Mouse (Mus musculus) heart, postnatal 0 days (tissue): ENCODE measurements around the gene Gm39566. TPM values are rescaled to one million over a fixed set of nuclear protein-coding genes. Genes with fewer than 3 reads are reported as not detected.

Source experiments
- ATAC-seq: fragments of 200-750 bp; cut with Nextera tagmentation; 2 replicates; pipeline ENCODE4 v1.8.0; 2017; ENCODE audit warnings: low read depth, moderate number of reproducible peaks, moderate library complexity; ENCODE audit not compliant: insufficient read depth
- DNase-seq: peaks from one replicate; pipeline ENCODE4 v3.0.0-alpha.2; 2016; ENCODE audit warnings: low spot score
- H3K27ac ChIP-seq: fragments of 300-500 bp; sonication (generic); 2 replicates; pipeline ENCODE4 v1.5.1; 2014; ENCODE audit warnings: low read depth, mild to moderate bottlenecking
- H3K27me3 ChIP-seq: fragments of 300-500 bp; sonication (generic); 2 replicates; pipeline ENCODE4 v1.6.1; 2014; ENCODE audit warnings: low read length, mixed read lengths; ENCODE audit not compliant: control insufficient read depth, insufficient read depth
- H3K36me3 ChIP-seq: fragments of 300-500 bp; sonication (generic); replicated peaks from 2 replicates; pipeline ENCODE4 v1.6.1; 2014; ENCODE audit warnings: low read length, mixed read lengths; ENCODE audit not compliant: control insufficient read depth, insufficient read depth
- H3K4me1 ChIP-seq: fragments of 300-500 bp; sonication (generic); 2 replicates; pipeline ENCODE4 v1.6.1; 2014; ENCODE audit warnings: antibody characterized with exemption; ENCODE audit not compliant: control insufficient read depth, insufficient read depth
- H3K4me2 ChIP-seq: fragments of 300-500 bp; sonication (generic); 2 replicates; pipeline ENCODE4 v1.6.1; 2014; ENCODE audit warnings: low read depth, mild to moderate bottlenecking, low read length, moderate library complexity
- H3K4me3 ChIP-seq: fragments of 300-500 bp; sonication (generic); 2 replicates; pipeline ENCODE4 v1.5.1; 2014; ENCODE audit warnings: low read depth, low read length
- H3K9ac ChIP-seq: fragments of 300-500 bp; sonication (generic); replicated peaks from 2 replicates; pipeline ENCODE4 v1.6.1; 2014; ENCODE audit warnings: low read depth, low read length, mixed read lengths
- H3K9me3 ChIP-seq: fragments of 300-500 bp; sonication (generic); replicated peaks from 2 replicates; pipeline ENCODE4 v1.6.1; 2016; ENCODE audit warnings: low read length; ENCODE audit not compliant: control insufficient read depth
- CTCF ChIP-seq: IDR thresholded peaks from 2 replicates; pipeline ENCODE4 v1.5.1; 2016; ENCODE audit warnings: antibody characterized with exemption, control low read depth, low read depth
- EP300 ChIP-seq: IDR thresholded peaks from 2 replicates; pipeline ENCODE4 v1.6.1; 2016; ENCODE audit warnings: antibody characterized with exemption, low read depth
- WGBS: fragments of 180-500 bp; shearing (Covaris S2); extraction: QIAGEN DNeasy Blood & Tissue Kit; methylation state at CpG from one replicate; pipeline ENCODE4 v1.1.7; 2014; 5-methylcytosine and 5-hydroxymethylcytosine counted together
- polyA plus RNA-seq: library from polyadenylated mRNA; unstranded; fragments of >200 nt; fragmentation: Nextera tagmentation; extraction: Ambion mirVana; gene quantifications from 2 replicates; pipeline ENCODE4 v1.2.1, GENCODE M21; 2015
- total RNA-seq: library from RNA; depleted of rRNA; stranded (reverse); fragments of >200 nt; gene quantifications from 2 replicates; pipeline ENCODE4 v1.2.3, GENCODE M21; 2014; ENCODE audit warnings: low replicate concordance

The Gm39566 gene
- total and polyA plus RNA-seq, 2 experiments from 2014 or later, result not detected

DNA sequence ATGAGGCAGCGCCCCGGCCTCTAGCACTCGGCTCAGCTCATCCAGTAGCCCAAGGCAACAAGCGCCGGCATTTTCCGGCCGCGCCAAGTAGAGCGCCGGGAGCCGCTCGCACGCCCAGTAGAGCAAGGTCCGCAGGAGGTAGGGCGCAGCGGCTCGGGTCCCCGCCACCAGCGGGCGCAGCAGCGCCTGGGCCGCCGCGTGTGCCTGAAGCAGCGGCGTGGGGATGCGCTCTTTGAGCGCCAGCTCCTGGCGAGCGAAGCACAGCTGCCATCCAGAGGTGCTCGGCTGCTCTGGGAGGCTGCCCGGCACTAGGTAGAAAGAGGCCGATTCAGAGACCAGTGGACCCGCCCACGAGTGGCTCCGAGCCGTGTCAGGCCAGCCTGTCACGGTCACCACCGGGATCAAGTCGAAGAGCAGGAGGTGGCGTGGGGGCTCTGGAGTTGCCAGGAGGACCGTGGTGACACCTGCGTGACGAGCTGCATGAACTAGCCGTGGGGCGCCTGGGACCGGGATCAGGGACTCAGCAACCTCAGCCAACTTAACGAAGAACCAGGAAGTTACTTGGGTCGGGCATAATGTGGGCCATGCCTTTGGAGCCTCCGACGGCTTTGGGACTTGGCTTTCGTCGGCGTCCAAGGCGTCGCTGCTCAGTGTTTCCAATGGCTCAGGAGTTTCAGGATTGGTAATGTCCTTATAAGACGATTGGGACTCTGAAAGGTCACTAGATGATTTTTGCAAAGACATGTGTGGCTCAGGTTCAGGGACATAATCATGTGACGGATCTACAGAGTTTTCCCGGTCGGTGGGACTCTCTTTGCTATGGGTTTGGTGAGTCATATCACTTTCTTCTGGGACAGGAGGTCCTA is 11.1 kb downstream of the Gm39566 start:
- peak overlapping the region; percentile 57 for H3K4me3 ChIP-seq
- WGBS, result 2% methylated on average over 50 of the region's 60 CpGs
- peak overlapping the region; percentile 49; the same call in 1 of the 2 replicates for H3K9ac ChIP-seq
- H3K4me1 ChIP-seq, result peaks cover 43% of the 10 kb centered on the region
- peak overlapping the region; percentile 84 for H3K4me2 ChIP-seq
- H3K27ac ChIP-seq, result peak overlapping the region; percentile 13; the same call in 1 of the 2 replicates
- ATAC-seq (peak; percentile 75), DNase-seq (peak; percentile 63)
- no peaks in the 10 kb centered on the region for H3K36me3 ChIP-seq
- peaks cover 24% of the 10 kb centered on the region for H3K27me3 ChIP-seq
- no peaks in the 10 kb centered on the region for H3K9me3 ChIP-seq
- TF ChIP-seq EP300 (no peak), CTCF (peak; percentile 65)

DNA sequence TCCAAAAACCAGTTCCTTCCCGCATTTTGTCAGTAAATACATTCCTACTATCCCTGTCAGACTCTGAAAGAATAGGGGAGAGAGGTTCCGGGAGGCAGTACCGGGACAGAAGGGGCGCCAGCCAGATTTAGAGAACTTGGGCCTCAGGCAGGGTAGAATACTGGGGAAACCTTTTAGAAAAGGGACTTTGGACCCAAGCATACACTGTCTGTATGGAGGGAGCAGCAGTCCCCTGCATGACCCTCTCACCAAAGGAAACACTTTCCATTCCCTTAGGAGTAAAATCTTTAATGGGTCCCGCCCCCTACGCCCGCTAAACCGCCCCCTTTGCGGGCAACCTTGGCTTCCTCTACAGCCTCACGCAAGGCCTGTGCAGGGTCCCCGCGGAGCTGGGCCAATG is 11.8 kb downstream of the Gm39566 start:
- 3% methylated on average over 12 of the region's 12 CpGs for WGBS
- H3K4me1 ChIP-seq, result peaks cover 43% of the 10 kb centered on the region
- H3K4me2 ChIP-seq, result peak overlapping the region; percentile 84
- H3K36me3 ChIP-seq, result no peaks in the 10 kb centered on the region
- peak overlapping the region; percentile 49; the same call in 1 of the 2 replicates for H3K9ac ChIP-seq
- H3K4me3 ChIP-seq, result peak overlapping the region; percentile 57
- 0 out of 2 replicates have a peak overlapping the region, but pooled peaks have one; percentile 13 for H3K27ac ChIP-seq
- no peaks in the 10 kb centered on the region for H3K9me3 ChIP-seq
- DNase-seq, result no peak
- peak; percentile 4; the same call in 1 of the 2 replicates for ATAC-seq
- TF ChIP-seq EP300 (no peak), CTCF (no peak)
- H3K27me3 ChIP-seq, result peaks cover 24% of the 10 kb centered on the region

DNA sequence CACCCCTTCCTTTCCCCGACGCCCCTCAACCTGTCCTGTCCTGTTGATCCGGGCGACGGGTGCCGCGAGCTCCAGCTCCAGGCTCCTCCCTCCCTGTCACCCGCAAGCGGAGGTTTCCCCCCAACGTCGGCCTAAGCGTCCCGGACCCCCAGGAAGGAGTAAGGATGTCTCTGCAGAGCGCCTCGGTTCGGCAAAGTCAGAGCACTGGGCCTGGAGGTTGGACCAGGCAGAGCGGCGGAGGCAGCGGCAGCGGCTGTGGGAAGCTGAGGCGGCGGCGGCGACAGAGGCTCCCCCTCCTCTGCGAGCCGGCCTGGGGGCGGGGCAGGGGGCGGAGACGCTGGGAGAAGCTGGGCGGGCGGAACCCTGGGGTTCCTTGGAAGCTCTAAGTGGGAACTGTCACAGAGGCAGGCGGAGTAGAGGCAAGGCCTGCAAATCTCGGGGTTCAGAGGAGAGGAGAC is 12.4 kb downstream of the Gm39566 start:
- 0 out of 2 replicates have a peak, but pooled peaks have one; percentile 7 for ATAC-seq
- peak overlapping the region; percentile 18; the same call in 1 of the 2 replicates for H3K27ac ChIP-seq
- no peaks in the 10 kb centered on the region for H3K9me3 ChIP-seq
- H3K4me1 ChIP-seq, result peaks cover 43% of the 10 kb centered on the region
- H3K4me2 ChIP-seq, result peak overlapping the region; percentile 84
- WGBS, result under 1% methylated on average over 33 of the region's 33 CpGs
- TF ChIP-seq CTCF, result no peak
- TF ChIP-seq EP300, result no peak
- H3K36me3 ChIP-seq, result no peaks in the 10 kb centered on the region
- peak overlapping the region; percentile 49; the same call in 1 of the 2 replicates for H3K9ac ChIP-seq
- H3K27me3 ChIP-seq, result peaks cover 29% of the 10 kb centered on the region
- H3K4me3 ChIP-seq, result peak overlapping the region; percentile 57
- peak; percentile 62 for DNase-seq

DNA sequence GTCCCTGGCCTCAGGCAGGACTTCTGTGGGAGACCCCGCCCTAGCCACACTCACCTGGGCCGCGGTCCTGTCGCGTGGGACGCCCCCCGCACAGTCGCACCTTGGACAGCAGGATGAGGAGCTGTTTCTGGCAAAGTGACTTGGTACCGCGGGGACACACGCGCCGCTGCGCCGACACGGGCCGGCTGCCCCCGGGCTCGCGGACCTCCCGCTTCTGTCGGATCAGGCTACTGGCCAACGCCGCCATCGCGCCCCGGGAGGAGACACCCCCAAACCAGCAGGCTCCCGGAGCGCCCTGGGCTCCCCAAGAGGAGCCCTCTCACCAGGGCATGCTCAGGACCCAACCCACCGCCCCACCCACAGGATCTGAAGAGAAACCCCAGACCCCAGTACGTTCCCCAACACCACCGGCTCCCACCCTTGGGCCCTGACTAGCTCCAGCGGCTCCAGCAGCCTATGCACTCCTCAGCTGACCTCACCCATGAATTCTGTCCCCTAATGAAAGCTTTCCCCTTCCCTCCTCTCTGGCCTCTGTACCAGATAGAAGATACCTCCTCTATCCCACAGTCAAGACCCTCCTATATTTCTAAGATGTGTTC is 13.6 kb downstream of the Gm39566 start, which contains the start of gene Fgf11:
TSS of gene Fgf11 (minus strand) at position 479 of the 599 bp plus-strand sequence.
- Histone ChIP-seq H3K27ac (peak within 1 kb of the TSS; percentile 18; the same call in 1 of the 2 replicates), H3K4me1 (peaks cover 43% of the 10 kb centered on the region), H3K27me3 (peaks cover 29% of the 10 kb centered on the region), H3K4me3 (peak within 1 kb of the TSS; percentile 57), H3K9ac (peak within 1 kb of the TSS; percentile 49; the same call in 1 of the 2 replicates), H3K4me2 (peak within 1 kb of the TSS; percentile 84), H3K9me3 (no peaks in the 10 kb centered on the region), H3K36me3 (no peaks in the 10 kb centered on the region)
- 2% methylated on average over 33 of the region's 33 CpGs for WGBS
- TF ChIP-seq CTCF, result no peak
- TF ChIP-seq EP300, result no peak
- no peak for DNase-seq
- no peak for ATAC-seq

DNA sequence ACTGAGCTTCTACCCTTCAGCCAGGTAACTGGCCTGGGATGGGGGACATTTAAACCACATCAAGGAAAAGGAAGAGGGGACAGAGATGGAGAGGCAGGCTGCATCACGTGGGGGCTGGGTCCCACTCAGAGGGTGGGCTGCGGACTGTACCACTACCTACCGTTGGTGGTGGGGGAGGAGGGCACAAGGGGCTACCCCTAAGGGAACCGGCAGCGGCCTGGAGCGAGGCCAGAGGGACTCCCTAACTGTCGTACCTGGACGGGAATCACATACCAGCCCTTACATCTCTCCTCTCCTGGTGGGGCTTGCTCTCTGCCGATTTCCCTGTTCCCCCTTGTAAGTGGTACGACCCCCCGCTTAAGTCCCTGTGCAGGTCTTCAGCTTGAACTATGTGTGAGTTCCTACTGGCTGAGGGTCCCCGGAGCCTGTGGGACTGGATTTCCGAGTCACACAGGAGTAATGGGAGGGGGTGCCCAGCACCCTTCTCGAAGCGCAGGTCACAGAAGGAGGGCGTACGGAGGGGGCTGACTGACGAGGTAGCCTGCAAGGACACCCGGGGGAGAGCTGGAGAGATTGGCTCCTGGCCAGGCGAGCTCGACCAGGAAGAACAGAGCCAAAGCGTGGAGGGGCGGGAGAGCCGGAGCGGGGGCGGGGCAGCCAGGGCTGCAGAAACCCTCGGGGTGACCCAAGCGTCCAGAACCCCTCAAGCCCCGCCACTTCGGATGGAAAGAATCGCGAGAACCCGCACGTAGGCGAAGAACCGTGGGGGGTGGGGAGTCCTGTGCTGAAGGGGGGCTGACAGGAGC is 14.5 kb downstream of the Gm39566 start:
- peak; percentile 28; the same call in 1 of the 2 replicates for ATAC-seq
- no peak for TF ChIP-seq EP300
- no peak for TF ChIP-seq CTCF

More for the DNA sequence above, 14.5 kb downstream of the Gm39566 start:
- Histone ChIP-seq H3K4me2 (peak overlapping the region; percentile 84), H3K36me3 (no peaks in the 10 kb centered on the region), H3K27ac (no peak overlapping the region), H3K9ac (peak overlapping the region; percentile 38; the same call in 1 of the 2 replicates), H3K9me3 (no peaks in the 10 kb centered on the region), H3K4me3 (peak overlapping the region; percentile 57), H3K27me3 (peaks cover 29% of the 10 kb centered on the region), H3K4me1 (peaks cover 43% of the 10 kb centered on the region)
- peak; percentile 60 for DNase-seq
- WGBS, result under 1% methylated on average over 36 of the region's 36 CpGs
